Mouse (Mus musculus): ENCODE results near the gene Pih1d1.
"Not testable (repeated sequence)": the region's sequence is repeated elsewhere in the genome, so short reads cannot be mapped to it uniquely, and the experiment has no call there.

Gene Pih1d1

GRCm38 (mm10) chr7:45154096-45154992, at the start of gene Pih1d1, which contains the start of gene Aldh16a1:
Gene Pih1d1, plus strand, starts transcription at chr7:45154303.
Gene Aldh16a1, minus strand, starts transcription at chr7:45154584.
- DNase-seq = peak; percentile 96 to 97

- DNase-seq = no peak
Observed at GRCm38 (mm10) chr7:45104941-45105340, 49.2 kb upstream of the Pih1d1 start.

DNA sequence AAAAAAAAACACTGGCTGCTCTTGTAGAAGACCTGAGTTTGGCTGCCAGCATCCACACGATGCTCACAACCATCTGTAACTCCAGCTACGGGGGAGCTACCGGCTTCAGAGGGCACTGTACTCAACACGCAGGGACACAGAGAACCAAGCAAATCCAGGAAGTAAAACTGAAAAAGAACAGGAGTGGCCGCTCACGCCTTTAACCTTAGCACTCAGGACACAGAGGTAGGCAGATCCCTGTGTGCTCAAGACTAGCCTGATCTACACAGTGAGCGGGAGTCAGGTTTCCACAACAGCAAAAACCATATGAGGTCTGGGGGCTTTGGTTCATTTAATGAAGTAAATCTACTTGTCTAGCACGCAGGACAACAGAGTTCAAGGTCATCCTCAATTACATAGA, 48.6 kb upstream of the Pih1d1 start:
- DNase-seq = no peak

- no peak for DNase-seq
Observed at GRCm38 (mm10) chr7:45106441-45106840, 47.7 kb upstream of the Pih1d1 start.

GRCm38 (mm10) chr7:45107052-45107645, 47.0 kb upstream of the Pih1d1 start:
- no peak for DNase-seq

- DNase-seq = not testable (repeated sequence)
Observed at GRCm38 (mm10) chr7:45110089-45110488, 44.0 kb upstream of the Pih1d1 start.

DNA sequence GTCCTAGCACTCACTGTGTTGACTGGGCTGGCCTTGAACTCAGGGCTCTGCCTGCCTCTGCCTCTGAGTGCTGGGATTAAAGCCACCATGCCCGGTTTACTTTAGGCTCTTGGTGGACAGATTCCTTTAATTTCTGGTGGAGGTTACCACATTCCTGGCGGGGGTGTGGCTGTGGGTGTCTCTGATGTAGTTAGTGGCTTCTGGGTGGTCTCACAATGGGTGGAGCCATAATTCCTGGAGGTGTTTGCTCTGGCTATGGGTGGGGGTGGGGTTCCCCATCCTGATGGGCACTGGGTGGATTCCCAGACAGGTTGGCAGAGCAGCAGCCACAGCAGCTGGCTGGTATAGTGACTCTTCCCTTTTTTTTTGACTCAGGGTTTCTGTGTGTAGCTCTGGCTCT, 42.2 kb upstream of the Pih1d1 start:
- DNase-seq = no peak

DNA sequence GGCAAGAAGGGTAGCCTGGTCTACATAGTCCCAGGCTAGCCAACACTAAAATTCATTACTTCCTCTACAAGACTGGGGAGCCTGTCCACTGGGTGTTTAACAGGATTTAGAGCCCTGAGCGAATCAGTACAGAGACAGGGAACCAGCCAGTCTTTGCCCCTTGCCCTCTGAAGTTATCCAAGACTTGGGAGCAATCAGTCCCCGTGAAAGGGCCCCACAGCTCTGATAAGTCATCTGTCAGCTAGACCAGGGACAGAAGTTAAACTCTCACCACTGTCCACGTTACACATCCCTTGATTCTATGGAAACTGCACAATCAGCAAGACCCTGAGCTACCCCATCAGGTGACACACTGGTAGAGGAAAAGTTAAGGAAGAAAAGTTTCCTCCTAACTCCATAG, 41.6 kb upstream of the Pih1d1 start:
- no peak for DNase-seq

- DNase-seq = no peak
Observed at GRCm38 (mm10) chr7:45113476-45113875, 40.6 kb upstream of the Pih1d1 start.

DNA sequence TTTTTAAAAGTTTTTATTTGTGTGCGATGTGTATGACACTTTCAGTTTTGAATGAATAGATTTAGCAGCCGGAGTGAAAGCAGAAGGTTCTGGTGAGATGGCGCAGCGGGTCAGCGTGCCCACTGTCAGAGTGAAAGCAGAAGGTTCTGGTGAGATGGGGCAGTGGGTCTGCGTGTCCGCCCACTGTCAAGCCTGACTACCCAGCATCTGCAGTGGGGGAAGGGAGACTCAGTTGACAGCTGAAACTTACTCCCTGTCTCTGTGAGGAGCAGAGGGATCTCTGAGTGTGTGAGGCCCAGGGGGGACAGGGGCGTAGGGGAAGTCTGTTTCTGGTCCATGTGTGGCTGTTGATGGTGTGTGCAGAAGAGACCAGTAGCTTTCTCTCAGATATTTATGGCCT, 36.5 kb upstream of the Pih1d1 start:
- DNase-seq = no peak

GRCm38 (mm10) chr7:45118336-45118735, 35.8 kb upstream of the Pih1d1 start:
- DNase-seq = no peak

- DNase-seq = no peak
Observed at GRCm38 (mm10) chr7:45119780-45120709, 34.1 kb upstream of the Pih1d1 start.

GRCm38 (mm10) chr7:45121404-45121803, 32.7 kb upstream of the Pih1d1 start:
- peak; percentile 78 to 79 for DNase-seq

GRCm38 (mm10) chr7:45121966-45122365, 32.1 kb upstream of the Pih1d1 start:
- DNase-seq = no peak

GRCm38 (mm10) chr7:45122561-45123185, 31.4 kb upstream of the Pih1d1 start:
- DNase-seq = no peak

DNA sequence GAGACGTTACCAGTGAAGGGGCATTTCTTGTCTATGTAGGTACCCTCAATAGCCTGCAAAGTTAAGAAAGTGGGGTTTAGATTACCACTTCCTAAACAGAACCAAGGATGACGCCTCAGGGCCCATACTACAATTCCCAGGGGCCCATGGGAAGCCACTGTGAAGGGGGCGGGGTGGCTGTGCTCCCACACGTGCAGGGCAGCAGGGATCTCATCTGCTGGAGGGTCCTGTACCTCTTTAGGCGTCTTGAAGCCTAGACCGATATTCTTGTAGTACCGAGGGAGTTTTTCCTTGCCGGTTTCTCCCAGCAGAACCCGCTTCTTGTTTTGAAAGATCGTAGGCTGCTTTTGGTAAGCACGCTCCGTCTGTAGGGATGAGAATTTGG, 30.9 kb upstream of the Pih1d1 start:
- DNase-seq = no peak

- DNase-seq = peak; percentile 99 to 100
Observed at GRCm38 (mm10) chr7:45124224-45125143, 29.6 kb upstream of the Pih1d1 start, which contains the start of gene Rps11. Gene Rps11, minus strand, starts transcription at chr7:45124439.

DNA sequence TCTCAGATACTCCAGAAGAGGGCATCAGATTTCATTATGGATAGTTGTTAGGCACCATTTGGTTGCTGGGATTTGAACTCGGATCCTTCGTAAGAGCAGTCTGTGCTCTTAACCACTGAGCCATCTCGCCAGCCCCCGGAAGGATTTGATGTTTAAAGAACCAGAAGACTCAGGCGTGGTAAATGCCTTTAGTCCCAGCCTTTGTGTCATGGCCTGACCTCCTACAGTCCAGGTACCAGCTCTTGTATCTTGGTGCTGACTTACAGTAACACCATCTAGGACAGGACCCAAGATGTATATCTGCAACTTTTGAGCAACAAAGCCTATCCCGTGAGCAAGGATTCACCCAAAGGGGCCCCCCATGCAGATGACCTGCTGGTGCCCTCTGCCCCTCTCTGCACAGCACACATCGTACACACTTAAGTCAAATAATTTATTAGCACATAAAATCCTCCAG, 28.9 kb upstream of the Pih1d1 start:
- DNase-seq = no peak

GRCm38 (mm10) chr7:45125649-45126048, 28.5 kb upstream of the Pih1d1 start:
- DNase-seq = not testable (repeated sequence)

GRCm38 (mm10) chr7:45126147-45126843, 27.8 kb upstream of the Pih1d1 start:
- no peak for DNase-seq
